Mouse (Mus musculus): ENCODE data around the gene Gm20390. TPM values are rescaled to one million over a fixed set of nuclear protein-coding genes. Genes with fewer than 3 reads are reported as not detected.

The Gm20390 gene
- polyA plus RNA-seq (2015; fragmentation: Illumina TruSeq; extraction: RNeasy Lipid Tissue Mini Kit (QIAGEN cat#74804); ENCODE audit: insufficient read depth, low replicate concordance), result not detected

GRCm38 (mm10) chr11:93968005-93968847 lies at the start of gene Gm20390, which contains the start of gene Nme1:
Gene Gm20390 (minus strand): TSS chr11:93968293.
Gene Nme1 (minus strand): TSS chr11:93968521.

GRCm38 (mm10) chr11:93995720-93996305 lies 27.7 kb upstream of the Gm20390 start, which contains the start of gene Spag9:
Gene Spag9 (plus strand): TSS chr11:93996091.

GRCm38 (mm10) chr11:93956159-93956558 lies 11.9 kb downstream of the Gm20390 start, which contains the start of gene Nme2:
Gene Nme2 (minus strand): TSS chr11:93956259.

Other genes starting within 250 kb of the Gm20390 start
- 41.1 TPM for gene Utp18, start 82.5 kb downstream of the Gm20390 start, polyA plus RNA-seq (2015; fragmentation: Illumina TruSeq; extraction: RNeasy Lipid Tissue Mini Kit (QIAGEN cat#74804); ENCODE audit: insufficient read depth, low replicate concordance)
- gene Mbtd1, start 82.4 kb downstream of the Gm20390 start, polyA plus RNA-seq (2015; fragmentation: Illumina TruSeq; extraction: RNeasy Lipid Tissue Mini Kit (QIAGEN cat#74804); ENCODE audit: insufficient read depth, low replicate concordance), result 63.4 TPM
- gene Nme2, start 12.0 kb downstream of the Gm20390 start, polyA plus RNA-seq (2015; fragmentation: Illumina TruSeq; extraction: RNeasy Lipid Tissue Mini Kit (QIAGEN cat#74804); ENCODE audit: insufficient read depth, low replicate concordance), result 269 TPM
- gene Nme1, start 228 bp upstream of the Gm20390 start, polyA plus RNA-seq (2015; fragmentation: Illumina TruSeq; extraction: RNeasy Lipid Tissue Mini Kit (QIAGEN cat#74804); ENCODE audit: insufficient read depth, low replicate concordance), result 69.4 TPM
- gene Spag9, start 27.8 kb upstream of the Gm20390 start, polyA plus RNA-seq (2015; fragmentation: Illumina TruSeq; extraction: RNeasy Lipid Tissue Mini Kit (QIAGEN cat#74804); ENCODE audit: insufficient read depth, low replicate concordance), result 92.0 TPM
- 16.8 TPM for gene Tob1, start 243.2 kb upstream of the Gm20390 start, polyA plus RNA-seq (2015; fragmentation: Illumina TruSeq; extraction: RNeasy Lipid Tissue Mini Kit (QIAGEN cat#74804); ENCODE audit: insufficient read depth, low replicate concordance)